Mouse (Mus musculus) large intestine, adult 2 months (tissue): ENCODE measurements around the gene Ranbp1. TPM values are rescaled to one million over a fixed set of nuclear protein-coding genes. Genes with fewer than 3 reads are reported as not detected.

Source experiments
- DNase-seq: peaks from one replicate; pipeline ENCODE4 v3.0.0-alpha.2; 2012; ENCODE audit warnings: low read depth, low spot score
- WGBS: fragments of 180-500 bp; shearing (Covaris S2); methylation state at CpG from one replicate; pipeline ENCODE4 v1.1.7; 2018; 5-methylcytosine and 5-hydroxymethylcytosine counted together
- polyA plus RNA-seq: library from polyadenylated mRNA; depleted of rRNA; stranded (reverse); fragments of >200 nt; gene quantifications from 2 replicates; pipeline ENCODE4 v1.2.3, GENCODE M21; 2012

Ranbp1 gene
- polyA plus RNA-seq, 1 experiment, result 51.4 TPM

DNA sequence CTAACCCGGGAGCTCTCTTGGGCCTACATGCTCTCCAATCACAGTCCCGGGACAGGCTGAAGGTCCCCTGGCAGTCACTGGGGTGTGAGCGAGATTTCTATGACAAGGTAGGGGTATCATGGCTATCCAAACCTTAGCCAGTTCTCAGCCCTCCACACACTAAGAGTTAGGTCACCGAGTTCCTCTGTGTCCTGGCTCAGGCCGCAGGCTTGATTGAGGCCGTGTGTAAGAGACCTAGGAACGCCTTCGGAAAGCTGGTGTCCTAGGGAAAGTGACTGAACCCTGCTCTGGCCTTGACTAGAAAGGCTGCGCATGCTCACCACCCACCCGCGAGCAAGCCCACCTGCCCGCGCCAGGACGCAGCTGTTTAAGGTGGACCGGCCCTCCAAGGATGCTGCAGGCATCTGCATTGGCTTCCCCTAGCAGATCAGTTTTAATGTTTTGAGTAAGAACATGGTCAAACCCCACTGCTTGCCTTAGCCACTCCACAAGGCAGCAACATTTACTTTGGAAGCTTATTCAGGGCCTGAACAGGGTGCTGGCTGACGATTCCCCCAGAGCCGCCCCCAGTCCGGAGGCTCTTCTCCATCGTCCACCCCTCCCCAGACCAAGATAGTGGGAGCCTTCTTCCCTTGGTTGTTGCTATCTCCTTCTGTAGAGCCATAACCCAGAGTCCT is 13.0 kb downstream of the Ranbp1 start:
- no peak for DNase-seq
- WGBS, result 11% methylated on average over 19 of the region's 19 CpGs

GRCm38 (mm10) chr16:18234671-18235388 is 13.7 kb downstream of the Ranbp1 start, which contains the start of gene Zdhhc8:
Zdhhc8 (minus strand) TSS chr16:18235136.
- 1% methylated on average over 78 of the region's 79 CpGs for WGBS
- DNase-seq, result no peak

DNA sequence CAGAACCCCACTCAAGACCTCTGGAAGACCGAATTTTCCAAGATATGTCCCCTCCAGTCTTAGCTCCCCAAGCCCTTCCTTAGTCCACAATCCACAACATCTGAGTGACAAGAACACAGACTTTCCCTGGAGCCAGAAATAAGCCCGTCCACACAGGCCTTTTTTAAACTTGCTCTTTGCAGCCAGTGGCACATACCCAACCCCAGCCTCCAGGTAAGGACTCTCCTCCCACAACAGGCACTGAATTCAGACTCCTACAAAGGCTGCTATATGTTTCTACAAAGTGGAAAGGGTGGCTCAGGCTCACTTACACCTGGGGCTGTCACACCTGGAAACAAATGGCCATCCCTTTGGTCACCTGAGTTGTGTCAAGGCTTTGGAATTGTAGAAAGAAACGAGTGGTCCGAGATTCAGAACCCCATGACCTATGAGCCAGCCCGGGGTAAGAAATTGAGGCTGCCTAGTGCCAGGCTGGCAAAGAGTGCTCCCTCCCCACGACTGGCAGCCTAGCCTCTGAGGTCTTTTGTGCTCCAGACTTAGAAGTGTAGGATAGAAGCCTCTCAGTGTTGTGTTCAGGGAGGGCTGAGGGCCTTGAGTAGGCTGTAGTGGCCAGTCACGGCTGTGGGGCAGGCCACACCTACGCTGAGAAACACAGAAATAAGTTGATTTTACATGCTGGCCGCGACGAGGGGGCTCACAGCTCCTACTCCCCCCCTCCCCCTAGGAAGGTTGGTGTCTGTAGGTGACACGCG is 14.4 kb downstream of the Ranbp1 start:
- no peak for DNase-seq
- WGBS, result 15% methylated on average over 13 of the region's 13 CpGs

GRCm38 (mm10) chr16:18233451-18233850 is 15.1 kb downstream of the Ranbp1 start:
- no peak for DNase-seq
- WGBS, result 27% methylated on average over 1 of the region's 1 CpGs

GRCm38 (mm10) chr16:18231451-18231850 is 17.1 kb downstream of the Ranbp1 start:
- WGBS, result 78% methylated on average over 4 of the region's 4 CpGs
- DNase-seq, result no peak

DNA sequence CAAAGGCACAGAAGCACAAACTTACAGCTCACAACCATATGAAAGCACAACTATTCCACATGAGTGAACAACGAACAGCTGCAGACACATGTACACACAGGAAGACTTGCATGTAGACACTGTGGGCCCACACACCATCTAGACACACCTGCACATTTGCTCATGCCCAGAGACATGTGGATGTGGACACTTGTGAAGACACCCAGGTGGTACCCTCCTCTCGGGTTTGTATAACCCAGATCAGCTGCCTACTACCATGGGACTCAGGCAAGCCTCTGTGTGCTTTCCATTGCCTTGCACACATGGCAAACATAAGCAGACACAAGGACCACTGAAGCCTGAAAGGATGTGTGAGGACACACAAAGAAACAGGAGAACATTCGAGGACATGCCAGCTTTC is 17.5 kb downstream of the Ranbp1 start:
- WGBS, result 73% methylated on average over 3 of the region's 3 CpGs
- no peak for DNase-seq

DNA sequence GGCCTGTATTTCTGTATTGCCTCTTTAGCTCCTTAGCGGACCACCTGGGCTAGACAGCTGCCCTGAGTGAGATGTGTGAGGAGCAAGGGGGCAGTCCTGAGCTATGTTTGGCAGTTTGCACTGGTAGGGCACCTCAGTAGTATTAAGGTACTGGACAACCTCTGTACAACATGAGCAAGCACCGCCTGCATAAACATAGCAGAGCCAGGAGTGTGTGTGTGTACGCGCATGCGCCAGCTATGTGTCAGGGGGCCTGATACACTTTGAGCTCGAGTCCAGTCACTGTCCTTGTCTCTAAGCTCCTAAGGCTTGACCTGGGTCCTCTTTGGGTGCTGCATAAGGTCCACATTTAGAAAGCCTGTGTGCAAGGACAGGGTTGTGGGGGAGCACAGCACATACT is 17.9 kb downstream of the Ranbp1 start:
- 83% methylated on average over 6 of the region's 6 CpGs for WGBS
- DNase-seq, result no peak

GRCm38 (mm10) chr16:18229622-18230021 is 18.9 kb downstream of the Ranbp1 start:
- WGBS, result 48% methylated on average over 11 of the region's 11 CpGs
- no peak for DNase-seq

DNA sequence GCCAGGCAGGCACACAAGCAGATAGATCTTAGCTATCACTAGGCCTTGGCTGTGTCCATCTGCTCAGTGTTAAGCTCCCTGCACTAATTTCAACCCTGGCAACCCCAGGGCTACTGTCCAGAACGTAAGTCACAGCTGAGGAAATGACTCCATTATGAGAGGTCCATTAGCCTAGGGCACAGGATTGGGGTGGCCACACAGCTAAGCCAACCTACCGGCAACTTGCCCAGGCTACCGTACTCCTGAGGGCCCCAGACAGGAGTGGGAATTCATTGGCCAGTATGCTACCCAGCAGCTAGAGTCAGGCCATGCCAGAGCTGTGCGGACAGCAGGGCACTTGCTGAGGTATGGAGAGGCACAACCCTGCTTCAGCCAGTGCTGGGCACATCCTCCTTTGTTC is 19.7 kb downstream of the Ranbp1 start:
- DNase-seq, result no peak
- WGBS, result 88% methylated on average over 4 of the region's 4 CpGs

- 95% methylated on average over 20 of the region's 20 CpGs for WGBS
- DNase-seq, result no peak
These were observed 20.6 kb downstream of the Ranbp1 start for GRCm38 (mm10) chr16:18227897-18228422.

GRCm38 (mm10) chr16:18227187-18227586 is 21.3 kb downstream of the Ranbp1 start:
- WGBS, result 91% methylated on average over 13 of the region's 13 CpGs
- no peak for DNase-seq

DNA sequence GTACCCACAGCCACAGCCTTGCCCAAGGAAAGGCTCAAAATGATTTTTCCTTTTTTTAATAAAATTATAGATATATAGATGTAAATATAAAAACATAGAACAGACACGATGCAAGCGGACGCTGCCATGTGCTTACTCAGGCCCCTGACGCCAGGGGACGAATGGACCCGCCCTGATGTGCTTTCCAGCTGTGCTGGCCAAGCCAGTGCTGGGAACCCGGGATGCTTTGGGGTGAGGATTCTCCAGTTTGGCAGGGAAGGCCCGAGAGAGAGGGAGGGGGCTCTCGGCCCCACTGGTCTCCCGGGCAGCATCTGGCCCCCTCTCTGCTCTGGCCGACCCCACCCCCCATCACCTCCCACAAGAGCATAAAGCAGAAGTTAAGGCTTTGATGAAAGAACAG is 26.3 kb downstream of the Ranbp1 start:
- no peak for DNase-seq
- 81% methylated on average over 11 of the region's 11 CpGs for WGBS

DNA sequence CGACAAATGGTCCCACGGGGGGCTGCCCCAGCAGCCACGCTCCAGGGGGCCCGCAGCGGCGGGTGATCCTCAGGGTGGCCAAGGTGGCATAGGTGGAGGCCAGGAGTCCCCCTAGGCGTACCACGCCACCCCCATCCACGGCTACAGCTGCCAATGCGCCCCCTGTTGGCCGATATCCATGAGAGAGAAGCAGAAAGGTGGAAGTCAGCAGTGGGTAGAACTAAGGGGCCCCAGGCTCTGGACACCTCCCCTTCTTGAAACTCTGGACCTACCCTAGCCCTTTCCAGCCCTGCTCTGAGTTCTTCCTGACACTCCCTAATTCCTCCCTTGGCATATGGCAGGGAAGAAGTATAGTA is 27.0 kb downstream of the Ranbp1 start:
- no peak for DNase-seq
- 70% methylated on average over 11 of the region's 11 CpGs for WGBS

DNA sequence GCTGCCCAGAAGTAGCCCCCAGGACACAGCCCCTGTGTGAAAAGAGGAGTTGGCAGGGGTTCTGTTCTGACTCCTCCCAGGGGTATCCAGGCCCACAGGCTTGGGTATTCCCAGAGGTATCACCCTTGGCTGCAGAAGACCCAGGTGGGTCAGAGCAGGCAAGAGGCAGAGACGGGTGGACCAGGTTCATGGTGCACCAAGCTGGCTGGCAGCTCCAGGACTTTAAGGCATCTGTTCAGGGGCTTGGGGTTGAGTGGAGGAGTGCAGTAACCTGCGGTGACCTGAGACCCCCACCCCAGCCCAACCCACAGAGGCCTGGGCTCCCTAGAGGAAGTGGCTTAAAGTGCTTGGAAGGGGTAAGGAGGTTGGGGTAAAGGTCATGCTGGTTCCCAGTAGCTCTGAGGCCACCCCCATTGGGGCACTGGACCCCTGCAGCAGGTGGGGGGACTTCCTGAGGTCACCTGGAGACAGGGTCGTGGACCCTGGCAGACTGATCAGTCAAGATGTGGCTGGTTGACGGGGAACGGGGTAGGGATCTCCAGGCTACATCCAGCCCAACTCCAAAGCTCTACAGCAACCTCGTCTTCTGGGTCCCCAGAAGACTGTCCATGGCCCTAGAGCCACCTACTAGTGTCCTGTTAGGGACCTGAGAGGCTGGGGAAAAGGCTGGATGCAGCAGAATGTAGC is 27.5 kb downstream of the Ranbp1 start:
- WGBS, result 89% methylated on average over 6 of the region's 6 CpGs

GRCm38 (mm10) chr16:18220001-18220400 is 28.5 kb downstream of the Ranbp1 start:
- DNase-seq, result no peak
- WGBS, result 33% methylated on average over 8 of the region's 8 CpGs

More for the DNA sequence above, 27.5 kb downstream of the Ranbp1 start:
- no peak for DNase-seq

DNA sequence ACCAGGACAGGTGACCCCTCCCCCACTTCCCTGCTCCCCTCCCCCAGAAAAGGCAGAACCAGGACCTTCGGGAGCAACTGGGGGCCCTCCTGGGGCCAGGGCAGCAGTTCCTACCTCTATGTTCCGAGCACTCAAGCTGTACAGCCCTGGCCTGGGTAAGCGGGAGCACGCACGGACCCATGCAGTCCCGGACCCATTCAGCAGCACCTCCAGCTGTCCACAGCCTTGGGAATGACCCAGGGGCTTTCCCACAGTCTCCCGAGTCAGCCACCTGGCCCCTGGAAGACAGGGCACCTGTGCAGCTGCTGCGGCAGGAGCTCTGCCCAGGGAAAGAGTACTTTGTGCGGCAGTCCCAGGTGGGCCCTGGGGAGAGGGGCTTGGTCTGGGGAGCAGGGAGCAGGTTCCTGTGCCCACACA is 29.9 kb downstream of the Ranbp1 start:
- WGBS, result 64% methylated on average over 9 of the region's 9 CpGs
- no peak for DNase-seq

DNA sequence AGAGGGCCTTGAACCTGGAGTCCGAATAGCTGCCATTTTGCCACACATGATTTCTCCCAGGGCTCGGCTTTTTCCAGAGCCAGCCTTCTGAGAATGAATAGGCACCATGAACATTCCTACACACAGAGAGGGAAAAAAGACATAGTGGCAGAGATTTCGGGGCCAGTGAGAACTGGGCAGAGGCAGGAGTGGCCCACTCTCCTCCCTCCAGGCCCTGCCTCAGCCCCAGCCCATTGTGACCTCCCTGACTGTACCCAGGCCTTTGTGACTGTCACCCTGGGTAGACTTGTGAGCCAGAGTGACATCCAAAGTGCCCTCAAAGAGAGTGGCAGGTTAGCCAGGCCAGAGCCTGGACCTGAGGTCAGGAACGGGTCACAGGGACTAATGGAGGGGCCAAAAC is 31.0 kb downstream of the Ranbp1 start, which contains the start of gene Ccdc188:
TSS of gene Ccdc188 (plus strand) at position 301 of the 400 bp plus-strand sequence.
- WGBS, result 94% methylated on average over 4 of the region's 4 CpGs
- no peak for DNase-seq

GRCm38 (mm10) chr16:18214858-18215257 is 33.7 kb downstream of the Ranbp1 start:
- DNase-seq, result no peak
- 72% methylated on average over 7 of the region's 7 CpGs for WGBS

- no peak for DNase-seq
- 53% methylated on average over 6 of the region's 6 CpGs for WGBS
These were observed 34.8 kb downstream of the Ranbp1 start for GRCm38 (mm10) chr16:18213689-18214088.
